Mouse (Mus musculus) ES-E14 (cell line): ENCODE results near the gene Trappc3l.
A peak's percentile ranks its signal among the peaks of the same experiment; 100 is the strongest.

Experiments
- CHD2 ChIP-seq: IDR thresholded peaks from 2 replicates; pipeline ENCODE4 v1.6.1; 2014; ENCODE audit warnings: mild to moderate bottlenecking, low read depth, low read length, inconsistent platforms
- HCFC1 ChIP-seq: IDR thresholded peaks from 2 replicates; pipeline ENCODE4 v1.6.1; 2012; ENCODE audit warnings: low read length, inconsistent platforms, borderline replicate concordance; ENCODE audit not compliant: insufficient read depth
- MAFK ChIP-seq: IDR thresholded peaks from 2 replicates; pipeline ENCODE4 v1.6.1; 2014; ENCODE audit warnings: mild to moderate bottlenecking, low read depth, low read length, inconsistent platforms; ENCODE audit not compliant: insufficient read depth
- ZC3H11A ChIP-seq: IDR thresholded peaks from 2 replicates; pipeline ENCODE4 v1.6.1; 2012; ENCODE audit warnings: low read depth, mild to moderate bottlenecking, inconsistent platforms, low read length, borderline replicate concordance
- ZNF384 ChIP-seq: IDR thresholded peaks from 2 replicates; pipeline ENCODE4 v1.6.1; 2012; ENCODE audit warnings: low read depth, low read length, inconsistent platforms

- TF ChIP-seq ZC3H11A: no peak
- no peak for TF ChIP-seq ZNF384
- peak; percentile 81 for TF ChIP-seq MAFK
- TF ChIP-seq HCFC1: no peak
- TF ChIP-seq CHD2: no peak
Measured at GRCm38 (mm10) chr10:34012581-34012980, 24.8 kb upstream of the Trappc3l start.
